Mouse (Mus musculus): ENCODE results near the gene Agap1. TPM values are rescaled to one million over a fixed set of nuclear protein-coding genes. Genes with fewer than 3 reads are reported as not detected.

The Agap1 gene
- total RNA-seq (2014; fragmentation: Nextera tagmentation), result 29.5 and 35.0 TPM in 2 replicates
- 12.8 and 21.7 TPM in 2 replicates for total RNA-seq (2017)

DNA sequence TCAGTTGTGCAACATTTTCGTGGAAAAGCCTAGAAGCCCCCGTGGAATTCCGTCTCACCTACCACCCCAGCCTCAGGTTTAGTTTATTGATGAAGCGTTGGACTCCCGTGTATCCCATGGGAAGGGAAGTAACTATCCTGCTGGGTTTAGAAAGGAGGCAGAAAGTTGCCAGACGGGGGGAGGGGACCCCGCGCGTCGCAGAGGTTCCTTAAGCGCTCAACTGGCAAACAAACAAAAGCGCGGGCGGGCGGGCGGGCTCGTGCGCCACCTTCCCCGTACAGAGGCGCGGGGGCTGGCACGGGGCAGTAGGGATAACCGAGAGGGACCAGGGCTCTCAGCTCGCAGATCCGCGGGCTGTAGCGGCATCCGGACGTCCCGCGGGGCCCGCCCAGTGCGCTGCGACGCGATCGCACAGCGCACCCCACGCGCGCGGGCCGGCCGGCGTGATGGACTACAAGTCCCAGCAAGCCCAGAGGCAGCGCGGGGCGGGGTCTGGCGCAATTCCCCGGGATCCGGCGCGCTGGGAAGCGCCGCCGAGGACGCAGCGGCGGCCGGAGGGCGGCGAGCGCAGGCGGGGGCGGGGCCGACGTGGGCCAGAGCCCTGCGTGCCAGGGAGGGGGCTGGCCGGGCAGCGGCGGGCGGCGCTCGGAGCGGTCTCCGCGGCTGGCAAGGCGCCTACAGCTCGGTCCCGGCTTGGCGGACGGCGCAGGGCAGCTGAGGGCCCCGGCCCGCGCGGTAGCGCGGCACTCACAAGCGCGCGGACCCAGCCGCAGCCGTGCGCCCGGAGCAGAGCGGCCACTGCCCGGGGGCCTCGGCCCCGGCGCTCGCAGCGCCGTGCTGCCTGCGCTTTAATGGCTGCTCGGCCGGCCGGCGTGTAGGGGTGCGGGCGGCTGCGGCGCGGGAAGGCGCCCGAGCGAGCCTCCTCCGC lies at the start of gene Agap1:
Gene Agap1, plus strand, starts transcription at position 611 of the 928 bp plus-strand sequence.
- ATAC-seq (replicated peaks; ENCODE audit: low FRiP score, low TSS enrichment, poor library complexity, severe bottlenecking), result peak; percentile 68

DNA sequence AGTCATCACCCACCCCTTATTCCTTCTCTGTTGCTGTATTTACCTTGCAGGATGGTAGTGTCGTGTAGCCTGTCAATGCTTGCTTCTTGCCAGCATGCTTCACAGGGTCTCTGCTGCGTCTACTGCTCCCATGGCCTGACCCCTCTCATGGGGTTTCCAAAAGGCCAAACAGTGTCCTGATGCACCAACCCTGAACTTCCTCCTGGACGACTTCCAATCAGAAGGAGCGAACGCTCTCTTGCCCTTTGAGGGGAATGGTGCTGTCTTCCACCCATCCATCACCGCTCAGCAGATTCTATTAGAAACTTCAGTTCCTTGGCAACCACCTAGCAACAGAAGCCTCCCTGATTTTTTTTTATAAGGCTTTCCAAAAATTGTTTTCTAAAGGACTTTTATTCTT lies 48.6 kb upstream of the Agap1 start:
- no peak for ATAC-seq (replicated peaks; ENCODE audit: low FRiP score, low TSS enrichment, poor library complexity, severe bottlenecking)

DNA sequence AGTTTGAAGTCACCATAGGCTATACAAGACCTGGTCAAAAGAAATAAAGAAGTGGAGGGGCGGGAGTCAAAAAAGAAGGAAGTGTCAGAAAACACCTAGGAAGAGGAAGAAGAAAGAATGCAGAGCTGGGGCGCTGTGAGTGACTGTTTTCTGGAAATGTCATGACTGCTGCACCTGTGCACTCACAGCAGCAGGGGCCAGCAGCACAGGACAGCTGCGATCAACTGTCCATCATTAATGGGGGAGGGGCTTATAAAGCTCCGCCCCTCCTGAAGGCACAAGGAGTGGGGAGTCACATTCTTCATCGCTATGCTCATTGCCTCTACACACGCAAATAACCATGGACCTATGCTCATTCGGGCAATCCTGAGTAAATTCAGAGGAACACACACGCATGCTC lies 46.6 kb upstream of the Agap1 start:
- ATAC-seq (replicated peaks; ENCODE audit: low FRiP score, low TSS enrichment, poor library complexity, severe bottlenecking), result no peak

DNA sequence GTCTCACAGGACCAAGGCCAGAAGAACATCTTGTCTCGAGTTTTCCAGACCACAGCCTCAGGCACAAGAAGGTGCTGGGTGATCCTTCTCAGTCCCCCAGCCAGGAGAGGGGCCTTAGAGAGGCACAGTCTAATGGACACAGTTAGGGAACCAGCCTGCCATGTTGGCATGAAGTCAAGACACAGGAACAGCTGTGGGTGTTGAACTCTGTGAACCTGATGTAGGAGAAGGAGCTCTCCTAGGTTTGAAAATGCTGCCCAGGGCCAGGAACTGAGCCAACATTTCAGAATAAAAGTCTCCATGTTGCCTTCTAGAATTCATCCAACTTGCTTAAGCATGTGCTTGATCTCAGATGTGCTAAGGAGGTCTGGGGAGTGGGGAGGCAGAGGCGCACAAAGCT lies 41.5 kb upstream of the Agap1 start:
- ATAC-seq (replicated peaks; ENCODE audit: low FRiP score, low TSS enrichment, poor library complexity, severe bottlenecking), result no peak

DNA sequence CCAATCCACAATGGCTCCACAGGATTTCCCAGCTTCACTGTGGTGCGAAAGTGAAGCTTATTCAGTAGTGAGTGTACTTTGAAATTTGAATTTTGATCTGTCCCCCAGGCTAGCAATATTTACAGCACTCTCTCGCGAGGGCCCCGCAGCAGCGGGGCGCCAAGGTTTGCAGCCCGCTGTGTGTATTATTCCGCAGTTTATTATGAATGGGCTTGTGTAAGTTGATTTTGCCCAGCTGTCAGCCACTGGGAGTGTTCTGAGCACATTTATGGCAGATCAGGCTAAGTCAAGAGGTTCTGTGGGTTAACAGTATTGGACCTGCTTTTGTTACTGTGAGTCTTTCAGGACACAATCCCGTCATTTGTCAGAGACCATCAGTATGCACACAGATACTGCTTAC lies 40.0 kb upstream of the Agap1 start:
- ATAC-seq (replicated peaks; ENCODE audit: low FRiP score, low TSS enrichment, poor library complexity, severe bottlenecking), result no peak

DNA sequence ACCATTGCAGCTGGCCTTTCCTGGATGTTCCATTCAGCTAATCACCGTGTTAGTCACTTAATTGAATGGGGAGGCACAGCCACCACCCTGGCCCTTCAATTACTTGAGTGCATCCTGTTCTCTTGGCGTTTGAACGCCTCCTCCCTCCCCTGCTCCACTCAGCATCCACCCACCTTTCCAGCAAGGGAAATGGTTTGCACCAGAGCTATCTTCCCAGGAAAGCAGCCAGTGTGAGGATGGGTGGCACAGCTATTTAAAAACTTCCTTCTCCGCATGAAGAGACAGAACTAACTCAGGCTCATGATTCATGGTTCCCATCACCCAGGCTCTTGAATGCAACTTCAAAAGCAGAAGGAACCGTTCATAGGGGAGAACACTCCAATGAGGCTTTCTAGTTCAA lies 37.7 kb upstream of the Agap1 start:
- no peak for ATAC-seq (replicated peaks; ENCODE audit: low FRiP score, low TSS enrichment, poor library complexity, severe bottlenecking)

DNA sequence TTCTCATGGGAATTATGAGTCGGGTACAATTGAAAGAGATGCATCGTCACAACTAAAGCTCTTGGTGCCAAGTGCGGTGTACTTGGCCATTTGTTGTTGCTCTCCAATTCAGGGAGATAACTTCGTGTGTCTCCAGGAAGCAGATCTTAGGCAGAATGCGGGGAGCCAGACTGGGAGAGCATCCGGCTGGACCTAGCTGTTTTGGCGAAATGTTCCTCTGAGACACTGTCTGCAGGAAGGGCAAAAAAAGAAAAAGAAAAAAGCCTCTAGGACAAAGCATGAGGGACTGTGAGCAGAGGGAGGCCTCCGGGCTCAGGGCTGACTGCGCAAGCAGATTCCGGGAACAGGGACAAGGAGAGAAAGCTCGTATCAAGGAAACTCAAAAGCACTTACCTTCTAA lies 34.0 kb upstream of the Agap1 start:
- no peak for ATAC-seq (replicated peaks; ENCODE audit: low FRiP score, low TSS enrichment, poor library complexity, severe bottlenecking)

DNA sequence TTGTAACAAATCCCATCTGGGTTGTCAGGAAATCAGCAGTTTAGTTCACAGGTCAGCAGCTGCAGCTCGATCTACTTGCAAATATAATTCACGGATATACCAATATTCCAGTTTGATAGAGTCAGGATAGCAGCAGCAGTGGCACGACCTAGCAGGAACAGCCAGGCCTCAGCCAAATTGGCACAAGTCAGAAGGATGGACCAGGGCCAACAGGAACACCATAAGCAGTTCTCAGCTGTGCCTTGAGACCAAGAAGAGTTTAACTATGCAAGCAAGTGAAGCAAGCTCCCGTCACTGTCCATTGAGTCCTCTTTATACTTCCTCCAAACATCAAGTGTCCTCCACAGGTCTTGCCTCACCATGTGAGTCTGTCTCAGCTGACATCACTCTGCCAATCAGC lies 33.2 kb upstream of the Agap1 start:
- ATAC-seq (replicated peaks; ENCODE audit: low FRiP score, low TSS enrichment, poor library complexity, severe bottlenecking), result no peak

DNA sequence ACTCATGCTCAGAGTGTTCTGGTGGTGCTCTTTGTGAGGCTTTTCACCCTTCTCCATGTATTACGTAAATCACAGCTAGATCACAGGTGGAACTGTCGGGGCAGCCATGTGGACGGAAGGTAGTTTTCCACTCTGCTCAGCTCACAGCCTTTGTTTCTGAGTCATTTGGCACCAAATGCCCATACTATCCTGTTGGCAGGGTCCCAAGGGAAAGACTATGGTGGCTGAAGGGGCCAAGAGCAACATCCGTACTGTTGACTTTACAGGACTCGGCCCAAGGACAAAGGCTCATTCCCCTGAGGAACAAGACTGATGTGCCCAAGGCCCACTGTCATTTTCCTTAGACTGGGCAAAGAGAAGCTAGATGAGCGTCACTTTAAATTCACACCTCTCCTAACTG lies 30.0 kb upstream of the Agap1 start:
- ATAC-seq (replicated peaks; ENCODE audit: low FRiP score, low TSS enrichment, poor library complexity, severe bottlenecking), result no peak

DNA sequence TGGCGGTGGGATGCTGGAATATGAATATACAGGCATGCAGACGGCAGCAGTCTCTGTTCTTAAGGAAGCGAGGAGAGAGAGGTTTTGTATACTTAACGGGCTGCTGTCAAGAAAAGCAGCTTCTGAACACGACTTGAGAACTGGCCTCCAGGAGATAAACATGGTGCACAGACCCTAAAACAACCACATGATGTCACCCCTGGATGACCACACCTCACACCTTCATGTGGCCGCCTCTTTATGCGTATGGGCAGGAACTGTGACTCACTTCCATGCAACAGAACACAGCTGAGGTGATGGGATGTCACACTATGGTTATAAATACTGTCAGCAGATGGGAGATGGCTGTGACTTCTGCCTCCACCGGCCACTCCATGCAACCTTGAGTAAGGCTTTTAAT lies 28.5 kb upstream of the Agap1 start:
- no peak for ATAC-seq (replicated peaks; ENCODE audit: low FRiP score, low TSS enrichment, poor library complexity, severe bottlenecking)

DNA sequence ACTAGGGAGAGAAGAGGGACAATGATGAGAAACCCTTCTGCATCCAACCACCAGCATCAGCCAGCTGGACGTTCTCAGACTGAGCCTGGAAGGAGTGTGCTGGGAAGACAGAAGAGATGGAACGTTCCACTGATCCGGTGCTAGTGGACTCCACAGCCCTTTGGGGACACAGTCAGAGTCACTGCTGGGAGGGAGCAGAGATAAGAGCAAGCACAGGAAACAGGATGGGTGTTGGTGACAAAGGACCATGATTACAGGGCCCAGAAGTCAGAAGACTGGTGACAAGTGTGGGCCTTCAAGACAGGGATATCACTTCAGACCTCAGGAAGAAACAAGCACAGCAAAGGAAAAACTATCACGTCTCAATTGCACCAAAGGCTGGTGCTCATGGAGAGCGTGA lies 25.9 kb upstream of the Agap1 start:
- 0 out of 2 replicates have a peak, but pooled peaks have one; percentile 22 for ATAC-seq (replicated peaks; ENCODE audit: low FRiP score, low TSS enrichment, poor library complexity, severe bottlenecking)

DNA sequence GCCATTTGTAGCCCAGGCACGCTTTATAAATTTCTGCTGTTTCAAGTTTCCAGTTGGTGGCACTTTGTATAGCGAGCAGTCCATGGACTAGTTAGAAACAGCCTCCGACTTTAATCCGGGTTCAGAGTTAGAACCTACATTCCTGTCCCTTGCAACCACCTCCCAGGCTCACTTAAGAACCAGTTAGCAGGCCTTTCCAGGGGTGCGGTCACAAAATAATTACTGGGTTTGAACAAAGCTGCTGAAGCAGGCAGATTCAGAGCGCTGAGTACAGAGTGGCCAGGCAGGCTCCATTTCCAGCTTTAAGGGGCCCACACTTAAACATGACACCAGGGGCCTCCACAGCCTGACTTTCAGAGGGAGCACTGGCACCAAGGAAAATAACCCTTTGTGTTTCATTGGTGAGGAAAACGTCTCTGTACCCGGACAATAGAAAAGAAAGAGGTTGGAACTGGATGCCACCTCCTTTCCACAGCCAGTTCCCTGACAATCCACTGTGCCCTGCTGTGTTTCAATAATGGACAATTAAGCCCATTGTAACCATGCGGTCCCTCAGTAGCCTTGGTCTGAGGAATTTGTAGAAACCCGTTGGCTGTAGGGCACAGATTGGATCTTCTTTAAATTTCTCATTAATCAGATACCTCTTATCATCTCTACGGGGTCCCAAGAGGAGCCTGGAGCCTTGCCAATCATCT lies 24.5 kb upstream of the Agap1 start:
- no peak for ATAC-seq (replicated peaks; ENCODE audit: low FRiP score, low TSS enrichment, poor library complexity, severe bottlenecking)

DNA sequence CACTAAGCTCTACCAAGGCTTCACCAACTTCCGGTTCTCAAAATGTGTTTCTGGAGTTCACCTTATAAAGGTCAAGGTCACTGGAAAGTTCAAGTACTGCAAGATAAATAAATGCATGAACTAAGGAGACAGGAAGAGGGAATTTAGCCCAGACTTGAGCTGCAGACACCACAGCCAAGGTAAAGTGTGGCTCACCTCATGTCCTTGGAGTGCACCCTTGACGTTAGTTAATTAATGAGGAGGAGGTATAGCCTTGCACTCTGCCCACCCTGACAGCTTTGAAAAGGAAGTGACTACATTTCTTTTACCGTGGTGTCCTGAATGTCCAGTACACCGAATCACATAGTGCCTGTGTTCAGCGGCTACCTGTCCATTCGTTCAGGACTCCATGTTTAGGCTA lies 15.3 kb upstream of the Agap1 start:
- no peak for ATAC-seq (replicated peaks; ENCODE audit: low FRiP score, low TSS enrichment, poor library complexity, severe bottlenecking)

DNA sequence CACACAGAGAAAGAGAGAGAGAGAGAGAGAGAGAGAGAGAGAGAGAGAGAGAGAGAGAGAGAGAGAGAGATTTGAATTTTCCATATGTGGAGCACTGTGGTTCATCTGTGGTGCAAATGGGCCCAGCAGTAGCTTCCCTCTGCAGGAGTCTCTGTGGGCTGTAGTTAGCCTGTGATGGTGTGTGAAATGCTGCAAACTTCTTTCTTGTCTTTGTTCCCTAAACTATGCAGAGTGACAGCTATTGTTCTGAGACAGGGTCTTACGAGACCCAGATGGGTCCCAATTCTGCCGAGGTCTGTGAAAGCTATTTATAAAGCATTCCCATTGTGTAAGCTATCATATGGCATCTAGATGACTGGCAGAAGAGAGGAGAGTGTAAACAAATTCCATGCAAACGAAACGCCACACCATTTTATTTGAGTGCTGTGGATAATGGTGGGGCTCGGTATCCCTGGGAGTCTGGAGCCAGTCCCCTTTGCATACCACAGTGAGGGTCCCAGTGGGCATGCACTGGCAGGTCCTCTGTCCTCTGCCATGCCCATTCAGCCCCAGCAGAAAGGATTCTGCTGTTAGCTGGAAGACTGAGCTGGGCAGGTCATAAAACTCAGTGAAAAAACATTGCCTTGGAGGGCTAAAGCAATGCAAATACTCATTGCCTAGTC lies 13.2 kb upstream of the Agap1 start:
- no peak for ATAC-seq (replicated peaks; ENCODE audit: low FRiP score, low TSS enrichment, poor library complexity, severe bottlenecking)

DNA sequence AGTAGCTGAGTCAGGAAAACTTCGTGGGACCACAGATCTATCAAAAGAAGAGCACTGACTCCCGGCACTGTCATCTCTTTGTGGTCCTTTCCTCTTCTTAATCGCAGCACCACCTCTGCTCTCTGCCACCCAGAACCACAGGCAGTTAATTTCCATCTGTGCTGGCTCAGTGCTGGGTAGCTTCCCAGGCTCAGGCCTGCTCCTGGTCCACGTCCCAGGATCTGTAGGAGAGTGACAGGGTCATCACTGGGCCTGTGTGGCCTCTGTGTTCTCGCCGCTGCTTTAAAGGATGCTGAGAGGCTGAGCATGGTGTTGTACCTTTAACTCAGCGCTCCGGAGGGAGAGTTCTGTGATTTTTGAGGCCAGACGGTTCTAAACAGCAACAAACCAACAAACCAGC lies 11.1 kb upstream of the Agap1 start:
- ATAC-seq (replicated peaks; ENCODE audit: low FRiP score, low TSS enrichment, poor library complexity, severe bottlenecking), result no peak

DNA sequence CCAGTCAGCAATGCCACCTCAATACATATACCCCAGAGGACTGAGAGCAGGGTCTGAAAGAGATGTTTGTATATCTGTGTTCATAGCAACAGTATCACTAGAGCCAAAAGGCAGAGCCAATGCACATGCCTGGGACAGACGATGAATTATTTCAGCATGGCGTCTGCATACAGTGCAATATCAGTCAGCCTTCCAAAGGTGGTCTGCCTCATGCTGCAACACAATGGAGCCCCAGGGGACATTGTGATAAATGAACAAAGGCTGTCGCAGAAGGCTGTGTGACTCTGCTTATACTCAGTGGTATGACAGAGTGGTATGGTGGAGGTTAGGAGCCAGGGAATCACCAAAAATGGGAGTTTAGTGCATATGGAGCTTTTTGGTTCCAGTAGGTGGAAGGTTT lies 10.6 kb upstream of the Agap1 start:
- ATAC-seq (replicated peaks; ENCODE audit: low FRiP score, low TSS enrichment, poor library complexity, severe bottlenecking), result no peak

DNA sequence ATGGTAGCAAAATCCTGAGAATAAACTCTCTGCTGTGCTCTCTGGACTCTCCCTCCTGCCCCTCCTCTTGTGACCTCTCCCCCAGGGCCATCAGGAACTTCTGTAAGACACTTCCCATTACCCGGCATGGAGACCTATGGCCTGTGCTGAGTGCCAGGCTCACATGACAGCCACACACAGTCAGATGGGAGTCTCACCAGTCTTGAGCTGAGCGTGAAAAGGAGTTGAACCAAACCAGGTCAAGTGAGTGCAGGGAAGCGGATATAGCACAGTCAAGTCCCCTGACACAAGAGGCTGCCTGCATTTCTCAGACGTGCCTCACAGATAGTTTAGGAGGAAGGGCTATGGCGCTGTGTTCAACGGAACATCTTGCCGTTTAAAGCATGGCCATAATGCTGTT lies 4.5 kb upstream of the Agap1 start:
- ATAC-seq (replicated peaks; ENCODE audit: low FRiP score, low TSS enrichment, poor library complexity, severe bottlenecking), result no peak

DNA sequence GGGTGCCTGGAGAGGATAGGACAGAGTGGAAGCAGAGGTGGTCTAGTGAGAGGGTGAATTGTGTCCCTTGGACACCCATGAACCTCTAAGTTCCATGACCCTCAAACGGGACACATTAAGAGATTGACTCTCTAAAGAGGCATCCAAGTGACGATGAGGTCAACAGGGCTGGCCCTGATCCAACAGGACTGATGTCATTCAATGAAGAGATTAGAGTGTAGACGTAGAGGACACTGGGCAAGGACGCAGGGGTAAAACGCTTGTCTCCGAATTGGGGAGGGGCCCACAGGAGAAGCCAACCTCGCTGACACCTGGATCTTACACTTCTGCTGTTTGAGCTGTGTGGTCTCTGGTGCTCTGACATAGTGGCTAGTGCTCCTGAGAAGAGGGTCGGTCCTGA lies 2.5 kb upstream of the Agap1 start:
- ATAC-seq (replicated peaks; ENCODE audit: low FRiP score, low TSS enrichment, poor library complexity, severe bottlenecking), result no peak

DNA sequence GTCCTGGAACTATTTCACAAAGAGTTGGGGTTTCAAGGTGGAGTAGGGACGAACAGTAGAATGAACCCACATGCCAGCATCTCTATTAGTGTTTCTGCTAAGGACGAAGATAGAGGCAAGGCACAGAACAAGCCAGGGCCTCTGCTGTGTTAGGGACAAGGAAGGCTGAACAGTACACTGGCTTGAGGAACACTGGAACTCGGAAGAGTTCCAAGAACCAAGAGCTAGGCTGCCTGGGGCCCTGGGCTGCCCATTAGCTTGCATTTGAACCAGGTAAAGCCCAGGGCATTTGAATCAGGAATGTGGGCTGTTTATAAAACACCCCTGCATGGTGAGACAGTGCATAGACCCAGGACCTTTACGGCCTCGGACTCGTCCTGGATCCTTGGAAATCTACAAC lies 940 bp upstream of the Agap1 start:
- no peak for ATAC-seq (replicated peaks; ENCODE audit: low FRiP score, low TSS enrichment, poor library complexity, severe bottlenecking)

DNA sequence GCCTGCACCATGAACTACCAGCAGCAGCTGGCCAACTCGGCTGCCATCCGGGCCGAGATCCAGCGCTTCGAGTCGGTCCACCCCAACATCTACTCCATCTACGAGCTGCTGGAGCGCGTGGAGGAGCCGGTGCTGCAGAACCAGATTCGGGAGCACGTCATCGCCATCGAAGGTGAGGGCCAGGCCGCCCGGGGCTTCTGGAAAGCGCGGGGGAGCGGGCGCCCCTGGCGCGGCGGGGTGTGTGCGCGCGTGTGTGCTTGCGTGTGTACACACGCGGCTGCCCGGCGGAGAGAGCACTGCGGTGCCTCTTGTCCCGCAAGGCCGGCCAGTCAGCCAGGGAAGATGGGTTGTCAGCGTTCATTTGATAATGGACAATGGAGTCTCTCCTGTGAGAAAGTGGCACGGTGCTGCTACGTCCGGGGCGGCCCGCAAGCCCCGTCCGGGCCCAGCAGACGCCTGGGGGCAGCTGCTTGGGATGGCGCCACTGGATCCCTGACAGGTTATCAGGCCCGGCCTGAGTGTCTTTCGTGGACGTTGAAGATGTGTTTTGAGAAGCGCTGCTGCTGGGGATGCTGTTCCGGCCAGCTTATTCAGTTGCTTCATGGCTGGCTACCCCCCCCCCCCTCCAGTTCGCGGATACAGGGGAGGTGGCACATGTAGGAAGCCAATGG lies 950 bp downstream of the Agap1 start:
- ATAC-seq (replicated peaks; ENCODE audit: low FRiP score, low TSS enrichment, poor library complexity, severe bottlenecking), result no peak
